Mouse (Mus musculus) lung, postnatal 0 days (tissue): Measurements from ENCODE around the gene B4galt5. TPM values are rescaled to one million over a fixed set of nuclear protein-coding genes. Genes with fewer than 3 reads are reported as not detected.

ENCODE experiments used
- ATAC-seq: fragments of 200-750 bp; cut with Nextera tagmentation; 2 replicates; pipeline ENCODE4 v1.8.0; 2017; ENCODE audit warnings: moderate library complexity
- DNase-seq: peaks from one replicate; pipeline ENCODE4 v3.0.0-alpha.2; 2016; ENCODE audit warnings: low spot score
- H3K27ac ChIP-seq: fragments of 300-500 bp; sonication (generic); 2 replicates; pipeline ENCODE4 v1.5.1; 2014; ENCODE audit warnings: antibody characterized with exemption, mild to moderate bottlenecking, low read length, mixed read lengths
- H3K27me3 ChIP-seq: fragments of 300-500 bp; sonication (generic); replicated peaks from 2 replicates; pipeline ENCODE4 v1.6.1; 2014; ENCODE audit warnings: low read length, mixed read lengths; ENCODE audit not compliant: insufficient read depth
- H3K36me3 ChIP-seq: fragments of 300-500 bp; sonication (generic); 2 replicates; pipeline ENCODE4 v1.6.1; 2014; ENCODE audit warnings: low read length, mixed read lengths; ENCODE audit not compliant: insufficient read depth
- H3K4me1 ChIP-seq: fragments of 300-500 bp; sonication (generic); 2 replicates; pipeline ENCODE4 v1.6.1; 2014; ENCODE audit warnings: antibody characterized with exemption, low read depth, low read length, mixed read lengths; ENCODE audit not compliant: insufficient read depth
- H3K4me2 ChIP-seq: fragments of 300-500 bp; sonication (generic); replicated peaks from 2 replicates; pipeline ENCODE4 v1.6.1; 2014; ENCODE audit warnings: low read depth, mild to moderate bottlenecking, low read length, moderate library complexity, mixed read lengths
- H3K4me3 ChIP-seq: fragments of 300-500 bp; sonication (generic); 2 replicates; pipeline ENCODE4 v1.5.1; 2014; ENCODE audit warnings: low read depth, low read length
- H3K9ac ChIP-seq: fragments of 300-500 bp; sonication (generic); replicated peaks from 2 replicates; pipeline ENCODE4 v1.6.1; 2014; ENCODE audit warnings: low read depth, mild to moderate bottlenecking
- H3K9me3 ChIP-seq: fragments of 300-500 bp; sonication (generic); 2 replicates; pipeline ENCODE4 v1.6.1; 2016; ENCODE audit warnings: low read length, mixed read lengths
- CTCF ChIP-seq: IDR thresholded peaks from 2 replicates; pipeline ENCODE4 v1.5.1; 2016; ENCODE audit warnings: antibody characterized with exemption, mild to moderate bottlenecking
- EP300 ChIP-seq: IDR thresholded peaks from 2 replicates; pipeline ENCODE4 v1.6.1; 2016; ENCODE audit warnings: antibody characterized with exemption, mild to moderate bottlenecking, control low read depth
- WGBS: fragments of 180-500 bp; shearing (Covaris S2); extraction: QIAGEN DNeasy Blood & Tissue Kit; methylation state at CpG from one replicate; pipeline ENCODE4 v1.1.7; 2014; 5-methylcytosine and 5-hydroxymethylcytosine counted together
- polyA plus RNA-seq: library from polyadenylated mRNA; unstranded; fragments of >200 nt; fragmentation: Nextera tagmentation; extraction: Ambion mirVana; gene quantifications from 2 replicates; pipeline ENCODE4 v1.2.1, GENCODE M21; 2015

Gene B4galt5
- polyA plus RNA-seq, 1 experiment from 2014 or later = 10.3 TPM

GRCm38 (mm10) chr2:167367325-167367724, 18.3 kb upstream of the B4galt5 start:
- Histone ChIP-seq H3K9me3 (no peaks in the 10 kb centered on the region), H3K36me3 (no peaks in the 10 kb centered on the region), H3K4me1 (no peaks in the 10 kb centered on the region), H3K4me3 (no peak overlapping the region), H3K27me3 (no peaks in the 10 kb centered on the region), H3K4me2 (no peak overlapping the region), H3K9ac (no peak overlapping the region), H3K27ac (no peak overlapping the region)
- no peak for DNase-seq
- no peak for TF ChIP-seq EP300
- no peak for TF ChIP-seq CTCF
- WGBS = 18% methylated on average over 6 of the region's 7 CpGs
- ATAC-seq = no peak

GRCm38 (mm10) chr2:167365063-167365462, 16.1 kb upstream of the B4galt5 start:
- WGBS = 92% methylated on average over 2 of the region's 2 CpGs
- TF ChIP-seq CTCF (0 out of 2 replicates have a peak, but pooled peaks have one; percentile 20), EP300 (no peak)
- no peak overlapping the region for H3K4me3 ChIP-seq

GRCm38 (mm10) chr2:167363272-167364045, 14.5 kb upstream of the B4galt5 start:
- no peak for DNase-seq
- Histone ChIP-seq H3K36me3 (no peaks in the 10 kb centered on the region), H3K4me2 (no peak overlapping the region), H3K9me3 (no peaks in the 10 kb centered on the region), H3K27me3 (no peaks in the 10 kb centered on the region), H3K4me3 (no peak overlapping the region), H3K27ac (no peak overlapping the region), H3K9ac (no peak overlapping the region), H3K4me1 (no peaks in the 10 kb centered on the region)
- no peak for ATAC-seq
- no peak for TF ChIP-seq CTCF
- no peak for TF ChIP-seq EP300
- WGBS = 77% methylated on average over 9 of the region's 9 CpGs

More at GRCm38 (mm10) chr2:167365063-167365462, 16.1 kb upstream of the B4galt5 start:
- no peak for ATAC-seq
- Histone ChIP-seq H3K27ac (no peak overlapping the region), H3K4me1 (no peaks in the 10 kb centered on the region), H3K9ac (no peak overlapping the region), H3K4me2 (no peak overlapping the region), H3K36me3 (no peaks in the 10 kb centered on the region), H3K27me3 (no peaks in the 10 kb centered on the region), H3K9me3 (no peaks in the 10 kb centered on the region)
- DNase-seq = no peak

- no peaks in the 10 kb centered on the region for H3K4me1 ChIP-seq
- H3K36me3 ChIP-seq = no peaks in the 10 kb centered on the region
- no peaks in the 10 kb centered on the region for H3K27me3 ChIP-seq
- H3K4me2 ChIP-seq = no peak overlapping the region
- no peak overlapping the region for H3K4me3 ChIP-seq
- H3K9me3 ChIP-seq = no peaks in the 10 kb centered on the region
- TF ChIP-seq EP300 (peak; percentile 14; the same call in 1 of the 2 replicates), CTCF (no peak)
- 67% methylated on average over 2 of the region's 2 CpGs for WGBS
- H3K9ac ChIP-seq = no peak overlapping the region
- ATAC-seq (peak; percentile 48), DNase-seq (peak; percentile 82)
- no peak overlapping the region for H3K27ac ChIP-seq
Observed at GRCm38 (mm10) chr2:167358499-167358898, 9.5 kb upstream of the B4galt5 start.

- DNase-seq (no peak), ATAC-seq (no peak)
- H3K9me3 ChIP-seq = no peaks in the 10 kb centered on the region
Observed at GRCm38 (mm10) chr2:167356885-167357284, 7.9 kb upstream of the B4galt5 start.

GRCm38 (mm10) chr2:167354611-167355165, 5.7 kb upstream of the B4galt5 start:
- no peaks in the 10 kb centered on the region for H3K36me3 ChIP-seq
- H3K27ac ChIP-seq = no peak overlapping the region
- 44% methylated on average over 9 of the region's 9 CpGs for WGBS
- H3K4me1 ChIP-seq = peaks cover 8% of the 10 kb centered on the region; the same call in 1 of the 2 replicates
- H3K27me3 ChIP-seq = no peaks in the 10 kb centered on the region
- DNase-seq = peak; percentile 55
- H3K4me2 ChIP-seq = no peak overlapping the region
- TF ChIP-seq EP300 (0 out of 2 replicates have a peak, but pooled peaks have one; percentile 9), CTCF (no peak)
- ATAC-seq = peak; percentile 18
- H3K9me3 ChIP-seq = no peaks in the 10 kb centered on the region
- no peak overlapping the region for H3K4me3 ChIP-seq
- no peak overlapping the region for H3K9ac ChIP-seq

More at GRCm38 (mm10) chr2:167356885-167357284, 7.9 kb upstream of the B4galt5 start:
- Histone ChIP-seq H3K4me2 (no peak overlapping the region), H3K4me3 (no peak overlapping the region), H3K36me3 (no peaks in the 10 kb centered on the region), H3K27me3 (no peaks in the 10 kb centered on the region), H3K9ac (no peak overlapping the region), H3K4me1 (no peaks in the 10 kb centered on the region; the same call in 1 of the 2 replicates), H3K27ac (no peak overlapping the region)
- TF ChIP-seq CTCF (no peak), EP300 (no peak)
